Mouse (Mus musculus): ENCODE results near the gene Nid2. TPM values are rescaled to one million over a fixed set of nuclear protein-coding genes. Genes with fewer than 3 reads are reported as not detected.

The Nid2 gene
- polyA plus RNA-seq, 1 experiment from 2014 or later: 89.5 TPM

DNA sequence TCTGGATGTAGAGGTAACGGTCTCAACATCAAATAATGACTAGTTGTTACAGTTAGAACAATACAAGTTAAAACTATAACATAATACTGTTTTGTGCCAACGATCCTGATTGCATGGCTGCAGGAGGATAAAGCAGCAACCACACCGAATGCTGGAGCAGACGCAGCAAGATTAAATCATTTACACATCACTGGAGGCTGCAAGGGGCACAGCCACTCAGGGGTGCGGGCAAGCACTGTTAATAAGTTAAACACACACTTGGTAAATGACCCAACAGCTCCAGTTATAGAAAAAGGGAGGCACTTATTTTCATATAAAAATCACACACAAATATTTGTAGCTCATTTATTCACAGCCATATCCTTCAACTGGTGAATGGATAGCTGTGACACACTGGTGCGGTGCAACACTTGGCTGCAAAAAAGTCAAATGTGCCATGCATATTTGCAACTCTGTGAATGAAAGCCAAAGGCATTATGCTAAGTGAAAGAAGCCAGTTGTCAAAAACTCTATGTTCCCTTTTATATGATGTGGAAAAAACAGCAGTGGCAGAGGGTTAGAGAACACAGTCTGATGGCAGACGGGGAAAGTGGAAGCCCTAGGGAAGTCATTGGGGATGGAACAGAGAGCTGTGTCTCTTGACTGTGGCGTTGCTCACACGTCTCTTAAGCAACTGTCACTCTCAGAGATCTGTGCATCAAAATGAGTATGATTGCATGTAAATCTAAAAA is 11.5 kb upstream of the Nid2 start:
- H3K4me2 ChIP-seq (ENCODE audit: low read depth, low read length): no peak overlapping the region
- H3K36me3 ChIP-seq (ENCODE audit: control insufficient read depth, insufficient read depth): no peaks in the 10 kb centered on the region
- H3K9ac ChIP-seq (ENCODE audit: low read length): no peak overlapping the region
- no peak overlapping the region for H3K27ac ChIP-seq (ENCODE audit: low read length)
- WGBS: 73% methylated on average over 9 of the region's 9 CpGs
- H3K4me3 ChIP-seq (ENCODE audit: low read length): no peak overlapping the region
- H3K4me1 ChIP-seq (ENCODE audit: control insufficient read depth, insufficient read depth, low read length): peaks cover 2% of the 10 kb centered on the region; the same call in 1 of the 2 replicates
- ATAC-seq (replicated peaks; ENCODE audit: extremely low read depth, insufficient read depth, low FRiP score): no peak
- no peaks in the 10 kb centered on the region for H3K9me3 ChIP-seq (replicated peaks; ENCODE audit: control insufficient read depth, low read length)
- H3K27me3 ChIP-seq (ENCODE audit: control insufficient read depth, insufficient read depth, low read length): no peaks in the 10 kb centered on the region

DNA sequence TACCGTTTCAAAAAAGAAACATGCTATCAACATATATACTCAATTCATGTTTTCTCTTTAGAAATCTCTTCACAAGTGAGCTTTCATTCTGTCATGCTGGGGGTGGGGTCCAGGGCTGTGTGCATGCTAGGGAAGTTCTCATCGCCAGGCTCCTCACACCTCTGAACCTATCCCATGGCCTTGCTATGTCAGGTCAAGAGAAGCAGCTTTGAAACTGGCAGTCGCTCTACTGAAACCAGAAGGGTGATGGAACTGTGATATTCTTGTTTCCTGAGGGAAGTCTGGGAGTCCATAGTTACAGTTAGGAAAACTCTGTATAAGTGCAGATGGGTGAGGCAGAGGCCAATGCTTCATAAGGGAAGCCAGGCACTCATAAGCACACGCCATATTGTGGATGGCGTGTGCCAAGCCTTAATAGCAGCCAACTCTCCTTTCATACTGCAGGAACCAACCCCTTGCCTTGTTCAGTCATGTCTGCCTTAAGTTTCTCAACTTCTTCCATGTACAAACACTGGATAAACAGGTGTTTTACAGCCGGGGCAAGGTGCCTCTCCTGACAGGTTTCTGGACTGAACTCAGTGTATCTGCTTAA is 10.8 kb upstream of the Nid2 start:
- 76% methylated on average over 6 of the region's 6 CpGs for WGBS
- no peak overlapping the region for H3K27ac ChIP-seq (ENCODE audit: low read length)
- no peaks in the 10 kb centered on the region for H3K9me3 ChIP-seq (replicated peaks; ENCODE audit: control insufficient read depth, low read length)
- ATAC-seq (replicated peaks; ENCODE audit: extremely low read depth, insufficient read depth, low FRiP score): no peak
- H3K27me3 ChIP-seq (ENCODE audit: control insufficient read depth, insufficient read depth, low read length): no peaks in the 10 kb centered on the region
- no peak overlapping the region for H3K9ac ChIP-seq (ENCODE audit: low read length)
- no peaks in the 10 kb centered on the region for H3K36me3 ChIP-seq (ENCODE audit: control insufficient read depth, insufficient read depth)
- H3K4me2 ChIP-seq (ENCODE audit: low read depth, low read length): no peak overlapping the region
- no peak overlapping the region for H3K4me3 ChIP-seq (ENCODE audit: low read length)
- peaks cover 2% of the 10 kb centered on the region; the same call in 1 of the 2 replicates for H3K4me1 ChIP-seq (ENCODE audit: control insufficient read depth, insufficient read depth, low read length)

DNA sequence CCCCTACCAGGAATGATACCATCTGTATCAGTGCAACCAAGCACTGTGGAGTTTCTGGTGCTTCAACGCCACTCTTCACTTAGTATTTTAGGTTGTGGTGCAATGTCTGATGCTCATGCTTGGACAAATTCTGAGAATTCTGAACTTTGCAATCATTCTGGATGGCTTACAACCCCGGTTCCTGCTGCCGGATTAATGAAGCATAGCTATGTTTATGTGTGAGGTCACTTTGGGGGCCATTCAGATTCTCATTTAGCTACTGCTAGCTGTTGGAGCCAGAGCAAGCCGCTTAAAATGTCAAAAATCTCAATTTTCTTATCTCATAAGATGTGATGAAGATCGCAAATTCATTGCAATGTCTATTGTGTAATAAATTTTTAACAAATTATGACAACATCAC is 6.2 kb upstream of the Nid2 start:
- Histone ChIP-seq H3K9me3 (replicated peaks; ENCODE audit: control insufficient read depth, low read length) (no peaks in the 10 kb centered on the region), H3K4me1 (ENCODE audit: control insufficient read depth, insufficient read depth, low read length) (peaks cover 5% of the 10 kb centered on the region), H3K27me3 (ENCODE audit: control insufficient read depth, insufficient read depth, low read length) (no peaks in the 10 kb centered on the region), H3K36me3 (ENCODE audit: control insufficient read depth, insufficient read depth) (no peaks in the 10 kb centered on the region), H3K4me3 (ENCODE audit: low read length) (no peak overlapping the region), H3K27ac (ENCODE audit: low read length) (no peak overlapping the region), H3K9ac (ENCODE audit: low read length) (no peak overlapping the region), H3K4me2 (ENCODE audit: low read depth, low read length) (no peak overlapping the region)
- WGBS: 77% methylated on average over 5 of the region's 5 CpGs
- ATAC-seq (replicated peaks; ENCODE audit: extremely low read depth, insufficient read depth, low FRiP score): no peak

DNA sequence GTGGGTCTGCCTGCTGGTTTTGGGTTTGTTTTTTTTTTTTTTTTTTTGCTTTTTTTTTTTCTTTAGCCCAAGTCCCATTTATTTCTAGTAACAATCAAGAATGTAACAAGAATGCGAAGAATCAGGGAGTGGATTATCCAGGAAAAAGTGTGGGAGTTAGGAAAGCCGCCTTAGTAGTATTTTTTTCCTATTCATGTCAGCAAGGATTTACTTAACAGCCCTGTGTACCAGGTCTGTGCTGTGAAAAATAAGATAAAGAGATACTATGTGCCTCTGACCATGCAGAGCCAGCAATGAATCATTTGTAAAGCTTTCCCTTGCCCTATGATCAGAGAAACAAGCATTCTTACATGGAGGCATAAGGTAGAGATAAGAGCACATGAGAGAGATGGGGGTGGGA is 4.8 kb upstream of the Nid2 start:
- H3K9me3 ChIP-seq (replicated peaks; ENCODE audit: control insufficient read depth, low read length): no peaks in the 10 kb centered on the region
- WGBS: 49% methylated on average over 2 of the region's 2 CpGs

DNA sequence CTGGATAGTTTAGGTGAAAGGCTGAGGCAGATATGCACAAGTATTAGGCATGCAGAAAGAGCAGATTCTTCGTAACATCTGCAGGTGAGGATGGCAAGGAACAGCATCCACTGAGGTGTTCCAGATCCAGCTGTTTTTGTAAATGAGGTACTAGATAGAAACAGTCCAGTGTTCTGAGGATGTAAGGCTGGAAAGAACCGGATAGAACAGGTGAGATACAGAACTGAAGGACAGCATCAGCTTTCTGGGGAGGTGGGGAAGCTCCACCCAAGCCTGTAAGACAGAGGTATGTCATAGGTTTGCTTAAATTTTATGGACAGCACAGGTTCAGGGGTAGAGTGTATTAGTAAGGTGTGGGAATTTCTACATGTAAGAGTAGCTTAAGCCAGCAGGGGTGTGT is 4.3 kb upstream of the Nid2 start:
- WGBS: 76% methylated on average over 2 of the region's 2 CpGs
- H3K4me1 ChIP-seq (ENCODE audit: control insufficient read depth, insufficient read depth, low read length): peaks cover 11% of the 10 kb centered on the region
- no peaks in the 10 kb centered on the region for H3K27me3 ChIP-seq (ENCODE audit: control insufficient read depth, insufficient read depth, low read length)
- no peak for ATAC-seq (replicated peaks; ENCODE audit: extremely low read depth, insufficient read depth, low FRiP score)
- no peak overlapping the region for H3K9ac ChIP-seq (ENCODE audit: low read length)
- H3K4me2 ChIP-seq (ENCODE audit: low read depth, low read length): no peak overlapping the region
- no peak overlapping the region for H3K4me3 ChIP-seq (ENCODE audit: low read length)
- no peaks in the 10 kb centered on the region for H3K9me3 ChIP-seq (replicated peaks; ENCODE audit: control insufficient read depth, low read length)
- no peaks in the 10 kb centered on the region for H3K36me3 ChIP-seq (ENCODE audit: control insufficient read depth, insufficient read depth)
- H3K27ac ChIP-seq (ENCODE audit: low read length): no peak overlapping the region

More for the DNA sequence above, 4.8 kb upstream of the Nid2 start:
- H3K27me3 ChIP-seq (ENCODE audit: control insufficient read depth, insufficient read depth, low read length): no peaks in the 10 kb centered on the region
- no peak overlapping the region for H3K9ac ChIP-seq (ENCODE audit: low read length)
- ATAC-seq (replicated peaks; ENCODE audit: extremely low read depth, insufficient read depth, low FRiP score): no peak
- no peak overlapping the region for H3K4me2 ChIP-seq (ENCODE audit: low read depth, low read length)
- no peak overlapping the region for H3K4me3 ChIP-seq (ENCODE audit: low read length)
- H3K4me1 ChIP-seq (ENCODE audit: control insufficient read depth, insufficient read depth, low read length): peaks cover 11% of the 10 kb centered on the region
- H3K36me3 ChIP-seq (ENCODE audit: control insufficient read depth, insufficient read depth): no peaks in the 10 kb centered on the region
- no peak overlapping the region for H3K27ac ChIP-seq (ENCODE audit: low read length)

DNA sequence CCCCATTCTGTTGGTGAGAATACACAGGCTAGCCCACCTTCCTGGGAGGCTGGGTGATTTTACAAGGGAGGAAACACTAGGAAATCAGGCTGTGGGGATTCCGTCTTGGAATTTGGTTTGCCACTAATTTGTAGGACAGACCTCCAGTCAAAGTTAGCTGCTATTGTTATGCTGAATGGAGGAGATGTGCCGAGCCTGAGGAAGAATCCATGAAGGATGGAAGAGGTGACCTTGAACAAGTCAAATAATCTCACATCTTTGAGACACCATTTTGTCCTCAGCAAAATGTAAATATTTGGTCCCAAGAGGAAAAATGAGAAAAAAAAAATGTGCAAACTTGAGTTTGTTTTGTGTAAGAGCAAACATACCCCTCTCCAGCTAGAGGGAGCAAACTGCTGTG is 1.3 kb upstream of the Nid2 start:
- no peak overlapping the region for H3K27ac ChIP-seq (ENCODE audit: low read length)
- peaks cover 22% of the 10 kb centered on the region for H3K4me1 ChIP-seq (ENCODE audit: control insufficient read depth, insufficient read depth, low read length)
- H3K9ac ChIP-seq (ENCODE audit: low read length): no peak overlapping the region
- whole genome bisulfite sequencing: 73% methylated on average over 2 of the region's 2 CpGs
- H3K27me3 ChIP-seq (ENCODE audit: control insufficient read depth, insufficient read depth, low read length): no peaks in the 10 kb centered on the region
- no peaks in the 10 kb centered on the region for H3K9me3 ChIP-seq (replicated peaks; ENCODE audit: control insufficient read depth, low read length)
- H3K36me3 ChIP-seq (ENCODE audit: control insufficient read depth, insufficient read depth): no peaks in the 10 kb centered on the region
- H3K4me3 ChIP-seq (ENCODE audit: low read length): no peak overlapping the region
- no peak overlapping the region for H3K4me2 ChIP-seq (ENCODE audit: low read depth, low read length)
- no peak for ATAC-seq (replicated peaks; ENCODE audit: extremely low read depth, insufficient read depth, low FRiP score)

DNA sequence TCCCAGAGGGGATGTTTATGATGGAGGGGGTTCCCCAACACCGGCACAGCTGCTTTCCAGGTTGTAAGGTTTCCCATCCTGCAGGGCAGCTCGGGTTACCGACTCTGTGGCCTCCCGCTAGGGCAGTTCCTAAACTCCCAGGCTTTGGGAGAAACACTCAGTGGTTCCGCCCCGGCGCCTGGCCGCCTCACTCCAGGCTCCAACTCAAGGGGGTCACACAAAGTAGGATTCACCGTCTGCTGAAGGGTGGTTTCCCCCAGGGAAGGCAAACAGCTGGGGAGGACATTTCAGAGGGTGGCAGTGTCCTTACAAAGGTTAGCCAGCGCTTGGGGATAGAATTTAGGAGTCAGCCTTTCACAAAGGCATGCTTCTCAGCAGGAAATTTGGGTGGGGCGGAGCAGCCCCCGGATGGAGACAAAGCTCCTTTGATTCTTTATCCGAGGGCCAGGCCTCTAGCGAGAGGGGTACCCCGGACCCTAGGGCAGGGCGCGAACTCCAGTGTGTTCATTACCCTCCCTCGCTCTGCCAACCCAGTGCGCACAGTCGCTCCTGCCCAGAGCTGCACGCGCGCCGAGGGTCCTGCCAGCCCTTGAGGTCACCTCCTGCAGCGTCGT is 547 bp upstream of the Nid2 start:
- Histone ChIP-seq H3K9me3 (replicated peaks; ENCODE audit: control insufficient read depth, low read length) (no peaks in the 10 kb centered on the region), H3K27me3 (ENCODE audit: control insufficient read depth, insufficient read depth, low read length) (no peaks in the 10 kb centered on the region), H3K4me3 (ENCODE audit: low read length) (peak overlapping the region; percentile 70), H3K9ac (ENCODE audit: low read length) (peak overlapping the region; percentile 65), H3K4me1 (ENCODE audit: control insufficient read depth, insufficient read depth, low read length) (peaks cover 22% of the 10 kb centered on the region), H3K4me2 (ENCODE audit: low read depth, low read length) (peak overlapping the region; percentile 72), H3K27ac (ENCODE audit: low read length) (peak overlapping the region; percentile 62), H3K36me3 (ENCODE audit: control insufficient read depth, insufficient read depth) (no peaks in the 10 kb centered on the region)
- peak; percentile 64; the same call in 1 of the 2 replicates for ATAC-seq (replicated peaks; ENCODE audit: extremely low read depth, insufficient read depth, low FRiP score)
- 4% methylated on average over 26 of the region's 26 CpGs for WGBS

DNA sequence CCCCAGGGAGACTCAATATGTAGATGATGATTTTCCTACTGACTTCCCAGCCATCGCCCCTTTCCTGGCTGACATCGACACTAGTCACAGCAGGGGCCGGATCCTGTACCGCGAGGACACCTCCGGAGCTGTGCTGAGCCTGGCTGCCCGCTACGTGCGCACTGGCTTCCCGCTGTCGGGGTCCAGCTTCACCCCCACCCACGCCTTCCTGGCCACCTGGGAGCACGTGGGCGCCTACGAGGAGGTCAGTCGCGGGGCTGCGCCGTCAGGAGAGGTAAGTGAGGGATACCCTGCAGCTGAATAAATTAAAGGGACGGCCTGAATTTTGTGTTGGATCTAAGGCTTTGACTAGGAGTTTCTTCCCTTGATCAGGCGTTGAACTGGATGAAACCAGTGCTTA is 1.2 kb downstream of the Nid2 start:
- ATAC-seq (replicated peaks; ENCODE audit: extremely low read depth, insufficient read depth, low FRiP score): 0 out of 2 replicates have a peak, but pooled peaks have one; percentile 7
- WGBS: 3% methylated on average over 21 of the region's 21 CpGs
- Histone ChIP-seq H3K27ac (ENCODE audit: low read length) (peak overlapping the region; percentile 81; the same call in 1 of the 2 replicates), H3K27me3 (ENCODE audit: control insufficient read depth, insufficient read depth, low read length) (no peaks in the 10 kb centered on the region), H3K36me3 (ENCODE audit: control insufficient read depth, insufficient read depth) (0 out of 2 replicates have a peak, but pooled peaks cover 7% of the 10 kb centered on the region), H3K9me3 (replicated peaks; ENCODE audit: control insufficient read depth, low read length) (no peaks in the 10 kb centered on the region), H3K4me2 (ENCODE audit: low read depth, low read length) (peak overlapping the region; percentile 72), H3K4me3 (ENCODE audit: low read length) (peak overlapping the region; percentile 70), H3K4me1 (ENCODE audit: control insufficient read depth, insufficient read depth, low read length) (peaks cover 17% of the 10 kb centered on the region), H3K9ac (ENCODE audit: low read length) (peak overlapping the region; percentile 80)

Data from heart, embryonic 16.5 days (tissue).